Mouse (Mus musculus) ES-E14 (cell line): ENCODE measurements around the gene Ttc4.

Experiments used
- CHD2 ChIP-seq: IDR thresholded peaks from 2 replicates; pipeline ENCODE4 v1.6.1; 2014; ENCODE audit warnings: mild to moderate bottlenecking, low read depth, low read length, inconsistent platforms
- ZNF384 ChIP-seq: IDR thresholded peaks from 2 replicates; pipeline ENCODE4 v1.6.1; 2012; ENCODE audit warnings: low read depth, low read length, inconsistent platforms

- TF ChIP-seq CHD2 = no peak
- TF ChIP-seq ZNF384 = no peak
Observed at GRCm38 (mm10) chr4:106679152-106679551, 408 bp upstream of the Ttc4 start.
